Mouse (Mus musculus) midbrain, embryonic 12.5 days (tissue): ENCODE results near the gene Aven. TPM values are rescaled to one million over a fixed set of nuclear protein-coding genes. Genes with fewer than 3 reads are reported as not detected.
A peak's percentile ranks its signal among the peaks of the same experiment; 100 is the strongest.

Experiments used
- ATAC-seq: fragments of 200-750 bp; cut with Nextera tagmentation; 2 replicates; pipeline ENCODE4 v1.8.0; 2017; ENCODE audit warnings: low read depth, moderate TSS enrichment, moderate library complexity; ENCODE audit not compliant: low FRiP score
- H3K27ac ChIP-seq: fragments of 300-500 bp; sonication (generic); replicated peaks from 2 replicates; pipeline ENCODE4 v1.5.1; 2016; ENCODE audit warnings: mild to moderate bottlenecking
- H3K27me3 ChIP-seq: fragments of 300-500 bp; sonication (generic); 2 replicates; pipeline ENCODE4 v1.6.1; 2016; ENCODE audit warnings: mild to moderate bottlenecking
- H3K36me3 ChIP-seq: fragments of 300-500 bp; sonication (generic); 2 replicates; pipeline ENCODE4 v1.6.1; 2016
- H3K4me1 ChIP-seq: fragments of 300-500 bp; sonication (generic); 2 replicates; pipeline ENCODE4 v1.6.1; 2016
- H3K4me2 ChIP-seq: fragments of 300-500 bp; sonication (generic); replicated peaks from 2 replicates; pipeline ENCODE4 v1.6.1; 2016; ENCODE audit warnings: mild to moderate bottlenecking, moderate library complexity
- H3K4me3 ChIP-seq: fragments of 300-500 bp; sonication (generic); 2 replicates; pipeline ENCODE4 v1.5.1; 2016; ENCODE audit warnings: mild to moderate bottlenecking
- H3K9ac ChIP-seq: fragments of 300-500 bp; sonication (generic); replicated peaks from 2 replicates; pipeline ENCODE4 v1.6.1; 2016; ENCODE audit warnings: mild to moderate bottlenecking, moderate library complexity
- H3K9me3 ChIP-seq: fragments of 300-500 bp; sonication (generic); 2 replicates; pipeline ENCODE4 v1.6.1; 2016; ENCODE audit warnings: mild to moderate bottlenecking
- WGBS: fragments of 180-500 bp; shearing (Covaris S2); methylation state at CpG from one replicate; pipeline ENCODE4 v1.1.7; 2016; 5-methylcytosine and 5-hydroxymethylcytosine counted together
- polyA plus RNA-seq: library from polyadenylated mRNA; unstranded; fragments of >200 nt; fragmentation: Nextera tagmentation; extraction: Ambion mirVana; gene quantifications from 2 replicates; pipeline ENCODE4 v1.2.1, GENCODE M21; 2016

Gene Aven
- polyA plus RNA-seq, 1 experiment from 2014 or later = 6.6 TPM

- peak overlapping the region; percentile 84 for H3K4me3 ChIP-seq
- H3K27me3 ChIP-seq = no peaks in the 10 kb centered on the region
- no peaks in the 10 kb centered on the region for H3K9me3 ChIP-seq
- H3K4me2 ChIP-seq = peak overlapping the region; percentile 65
- peak overlapping the region; percentile 98; the same call in 1 of the 2 replicates for H3K27ac ChIP-seq
- peaks cover 11% of the 10 kb centered on the region for H3K4me1 ChIP-seq
- peak; percentile 13; the same call in 1 of the 2 replicates for ATAC-seq
- H3K9ac ChIP-seq = peak overlapping the region; percentile 99
- 45% methylated on average over 11 of the region's 11 CpGs for WGBS
- H3K36me3 ChIP-seq = no peaks in the 10 kb centered on the region
These were observed 936 bp downstream of the Aven start for GRCm38 (mm10) chr2:112493539-112494260.

GRCm38 (mm10) chr2:112497851-112498250, 5.1 kb downstream of the Aven start:
- 77% methylated on average over 7 of the region's 7 CpGs for WGBS
- Histone ChIP-seq H3K27ac (no peak overlapping the region), H3K4me1 (peaks cover 4% of the 10 kb centered on the region), H3K27me3 (no peaks in the 10 kb centered on the region), H3K36me3 (no peaks in the 10 kb centered on the region), H3K4me2 (no peak overlapping the region), H3K9ac (no peak overlapping the region), H3K4me3 (no peak overlapping the region), H3K9me3 (no peaks in the 10 kb centered on the region)
- no peak for ATAC-seq

GRCm38 (mm10) chr2:112501209-112501608, 8.4 kb downstream of the Aven start:
- no peak overlapping the region for H3K4me2 ChIP-seq
- no peak overlapping the region for H3K4me3 ChIP-seq
- no peaks in the 10 kb centered on the region for H3K9me3 ChIP-seq
- WGBS = 4% methylated on average over 6 of the region's 6 CpGs
- no peaks in the 10 kb centered on the region for H3K36me3 ChIP-seq
- H3K9ac ChIP-seq = no peak overlapping the region
- peak; percentile 95 for ATAC-seq
- H3K27ac ChIP-seq = no peak overlapping the region
- peaks cover 5% of the 10 kb centered on the region for H3K27me3 ChIP-seq
- no peaks in the 10 kb centered on the region for H3K4me1 ChIP-seq

- no peak overlapping the region for H3K9ac ChIP-seq
- WGBS = 91% methylated on average over 6 of the region's 6 CpGs
- no peaks in the 10 kb centered on the region for H3K9me3 ChIP-seq
- H3K27ac ChIP-seq = no peak overlapping the region
- H3K4me1 ChIP-seq = no peaks in the 10 kb centered on the region; the same call in 1 of the 2 replicates
- H3K4me3 ChIP-seq = no peak overlapping the region
- ATAC-seq = no peak
- no peak overlapping the region for H3K4me2 ChIP-seq
- no peaks in the 10 kb centered on the region for H3K36me3 ChIP-seq
- H3K27me3 ChIP-seq = peaks cover 5% of the 10 kb centered on the region
These were observed 11.2 kb downstream of the Aven start for GRCm38 (mm10) chr2:112503978-112504377.

GRCm38 (mm10) chr2:112506841-112507435, 14.2 kb downstream of the Aven start:
- Histone ChIP-seq H3K27ac (no peak overlapping the region), H3K9ac (no peak overlapping the region)
- no peak for ATAC-seq

GRCm38 (mm10) chr2:112507444-112507843, 14.7 kb downstream of the Aven start:
- WGBS = 87% methylated on average over 1 of the region's 1 CpGs
- Histone ChIP-seq H3K9me3 (no peaks in the 10 kb centered on the region), H3K36me3 (no peaks in the 10 kb centered on the region), H3K4me1 (no peaks in the 10 kb centered on the region; the same call in 1 of the 2 replicates), H3K27ac (no peak overlapping the region), H3K4me2 (no peak overlapping the region), H3K9ac (no peak overlapping the region), H3K4me3 (no peak overlapping the region), H3K27me3 (peaks cover 5% of the 10 kb centered on the region)
- no peak for ATAC-seq

More at GRCm38 (mm10) chr2:112506841-112507435, 14.2 kb downstream of the Aven start:
- Histone ChIP-seq H3K4me2 (no peak overlapping the region), H3K4me3 (no peak overlapping the region), H3K36me3 (no peaks in the 10 kb centered on the region), H3K27me3 (peaks cover 5% of the 10 kb centered on the region), H3K9me3 (no peaks in the 10 kb centered on the region), H3K4me1 (no peaks in the 10 kb centered on the region; the same call in 1 of the 2 replicates)
- WGBS = 81% methylated on average over 5 of the region's 5 CpGs

- Histone ChIP-seq H3K27ac (no peak overlapping the region), H3K36me3 (no peaks in the 10 kb centered on the region), H3K4me1 (no peaks in the 10 kb centered on the region; the same call in 1 of the 2 replicates), H3K4me2 (no peak overlapping the region), H3K9ac (no peak overlapping the region), H3K4me3 (no peak overlapping the region), H3K27me3 (peaks cover 5% of the 10 kb centered on the region), H3K9me3 (no peaks in the 10 kb centered on the region)
- no peak for ATAC-seq
- 82% methylated on average over 4 of the region's 4 CpGs for WGBS
These were observed 17.4 kb downstream of the Aven start for GRCm38 (mm10) chr2:112510140-112510539.

GRCm38 (mm10) chr2:112513036-112513435, 20.3 kb downstream of the Aven start:
- no peaks in the 10 kb centered on the region; the same call in 1 of the 2 replicates for H3K4me1 ChIP-seq
- H3K27me3 ChIP-seq = no peaks in the 10 kb centered on the region
- ATAC-seq = no peak
- WGBS = 75% methylated on average over 1 of the region's 1 CpGs
- H3K9me3 ChIP-seq = no peaks in the 10 kb centered on the region
- no peak overlapping the region for H3K27ac ChIP-seq
- H3K9ac ChIP-seq = no peak overlapping the region
- no peak overlapping the region for H3K4me2 ChIP-seq
- H3K36me3 ChIP-seq = no peaks in the 10 kb centered on the region
- no peak overlapping the region for H3K4me3 ChIP-seq

GRCm38 (mm10) chr2:112516728-112517127, 24.0 kb downstream of the Aven start:
- WGBS = 70% methylated on average over 3 of the region's 3 CpGs
- Histone ChIP-seq H3K4me3 (no peak overlapping the region), H3K4me2 (no peak overlapping the region), H3K27me3 (no peaks in the 10 kb centered on the region), H3K36me3 (no peaks in the 10 kb centered on the region), H3K4me1 (no peaks in the 10 kb centered on the region), H3K9me3 (no peaks in the 10 kb centered on the region), H3K27ac (no peak overlapping the region), H3K9ac (no peak overlapping the region)
- ATAC-seq = no peak

- H3K9ac ChIP-seq = no peak overlapping the region
- no peaks in the 10 kb centered on the region for H3K9me3 ChIP-seq
- no peaks in the 10 kb centered on the region for H3K4me1 ChIP-seq
- H3K27ac ChIP-seq = no peak overlapping the region
- no peak overlapping the region for H3K4me2 ChIP-seq
- H3K27me3 ChIP-seq = no peaks in the 10 kb centered on the region
- H3K36me3 ChIP-seq = no peaks in the 10 kb centered on the region
- H3K4me3 ChIP-seq = no peak overlapping the region
- WGBS = 89% methylated on average over 3 of the region's 3 CpGs
- no peak for ATAC-seq
These were observed 24.5 kb downstream of the Aven start for GRCm38 (mm10) chr2:112517218-112517617.

GRCm38 (mm10) chr2:112518541-112518940, 25.8 kb downstream of the Aven start:
- Histone ChIP-seq H3K27ac (no peak overlapping the region), H3K27me3 (no peaks in the 10 kb centered on the region), H3K4me1 (no peaks in the 10 kb centered on the region), H3K9me3 (no peaks in the 10 kb centered on the region), H3K36me3 (no peaks in the 10 kb centered on the region), H3K9ac (no peak overlapping the region), H3K4me2 (no peak overlapping the region), H3K4me3 (no peak overlapping the region)
- no peak for ATAC-seq

- no peak overlapping the region for H3K27ac ChIP-seq
- H3K4me1 ChIP-seq = no peaks in the 10 kb centered on the region
- no peaks in the 10 kb centered on the region for H3K27me3 ChIP-seq
- ATAC-seq = no peak
- no peaks in the 10 kb centered on the region for H3K36me3 ChIP-seq
- H3K9me3 ChIP-seq = no peaks in the 10 kb centered on the region
- H3K9ac ChIP-seq = no peak overlapping the region
- H3K4me2 ChIP-seq = no peak overlapping the region
- 87% methylated on average over 4 of the region's 4 CpGs for WGBS
- no peak overlapping the region for H3K4me3 ChIP-seq
These were observed 28.0 kb downstream of the Aven start for GRCm38 (mm10) chr2:112520526-112521482.
